Mouse (Mus musculus): ENCODE measurements around the gene Cenpo.
"Not testable (repeated sequence)": the region's sequence is repeated elsewhere in the genome, so short reads cannot be mapped to it uniquely, and the experiment has no call there.

The Cenpo gene

DNA sequence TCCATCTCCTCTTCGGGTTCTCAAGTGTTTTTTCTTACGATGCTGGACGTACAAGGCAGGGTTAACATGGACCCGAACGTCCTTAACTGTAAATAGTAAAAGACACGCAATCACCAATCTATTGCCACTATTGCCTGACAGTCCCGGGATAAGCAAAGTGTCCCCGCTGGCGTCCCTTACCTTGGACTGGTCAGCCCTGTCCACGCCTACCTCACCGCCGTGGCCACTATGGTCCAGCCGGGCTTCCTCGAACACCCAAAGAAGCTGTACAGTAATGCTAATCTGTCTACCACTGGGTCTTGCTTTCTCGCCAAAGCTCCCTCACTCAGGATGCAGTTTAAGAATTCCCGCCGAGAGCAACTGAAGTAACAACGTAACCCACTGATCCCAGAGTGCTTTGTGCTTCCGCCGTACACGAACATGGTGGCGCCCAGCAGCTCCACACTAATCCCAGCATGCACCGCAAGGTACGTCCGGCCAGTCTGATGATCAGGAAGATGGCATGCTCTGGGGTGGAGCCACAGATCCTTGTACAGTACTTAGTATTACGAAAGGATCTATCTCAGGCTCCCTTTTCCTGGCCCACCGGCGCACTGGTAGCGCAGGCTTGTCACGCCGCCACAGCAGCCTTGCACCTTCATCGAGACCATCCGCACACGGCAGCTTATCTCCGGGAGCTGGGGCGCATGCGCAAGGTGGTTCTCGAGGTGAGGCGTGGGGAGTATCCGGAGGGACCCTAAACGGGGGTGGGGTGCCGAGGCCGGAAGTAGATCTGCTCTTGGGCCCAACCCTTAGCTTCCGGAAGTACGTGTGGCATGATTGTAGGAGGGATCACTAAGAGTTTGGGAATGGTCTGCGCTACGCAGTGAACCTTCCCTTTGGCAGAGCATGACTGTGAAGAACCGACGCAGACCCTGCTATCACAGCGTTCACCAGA, at the start of gene Cenpo, which contains the start of gene Ptrhd1:
TSS of gene Cenpo (minus strand) at position 723 of the 937 bp plus-strand sequence.
TSS of gene Ptrhd1 (plus strand) at position 456 of the 937 bp plus-strand sequence.
- peak; percentile 96 to 97 for DNase-seq

DNA sequence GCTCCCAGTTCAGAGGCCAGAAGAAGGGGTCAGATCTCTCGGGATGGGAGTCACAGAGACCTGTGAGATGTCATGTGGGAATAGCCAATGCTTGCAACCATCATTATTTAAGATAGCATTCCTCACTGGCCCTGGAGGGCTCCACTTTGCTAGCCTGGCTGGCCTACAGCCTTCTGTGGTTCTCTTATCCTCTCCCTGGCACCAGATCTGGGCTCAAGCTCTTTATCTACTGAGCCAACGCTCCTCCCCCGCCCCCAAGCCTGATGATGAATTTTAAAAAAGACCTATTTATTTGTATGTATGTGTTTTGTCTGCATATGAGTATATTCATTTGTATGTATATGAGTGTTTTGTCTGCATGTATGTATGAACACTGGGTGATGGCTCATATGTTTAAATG, 45.8 kb upstream of the Cenpo start:
- DNase-seq: no peak

GRCm38 (mm10) chr12:4278978-4279755, 45.1 kb upstream of the Cenpo start:
- no peak for DNase-seq

DNA sequence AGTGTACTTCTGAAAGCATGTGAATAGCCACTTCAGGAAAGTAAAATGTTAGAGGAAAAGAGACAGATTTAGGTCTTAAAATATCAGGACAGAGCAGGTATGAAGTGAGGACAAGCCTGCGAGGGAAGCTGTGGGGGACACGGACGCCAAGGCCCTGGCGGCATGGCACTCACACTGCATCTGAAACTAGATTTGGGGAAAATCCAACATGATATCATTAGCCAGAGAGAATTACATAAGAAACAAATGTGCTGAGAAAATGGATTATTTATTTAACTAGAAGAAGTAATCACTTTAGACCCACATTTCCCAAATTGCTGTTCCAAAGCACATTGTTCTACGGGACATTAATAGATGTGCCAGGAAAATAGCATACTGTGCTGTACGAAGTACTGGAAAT, 37.0 kb upstream of the Cenpo start:
- DNase-seq: no peak

DNA sequence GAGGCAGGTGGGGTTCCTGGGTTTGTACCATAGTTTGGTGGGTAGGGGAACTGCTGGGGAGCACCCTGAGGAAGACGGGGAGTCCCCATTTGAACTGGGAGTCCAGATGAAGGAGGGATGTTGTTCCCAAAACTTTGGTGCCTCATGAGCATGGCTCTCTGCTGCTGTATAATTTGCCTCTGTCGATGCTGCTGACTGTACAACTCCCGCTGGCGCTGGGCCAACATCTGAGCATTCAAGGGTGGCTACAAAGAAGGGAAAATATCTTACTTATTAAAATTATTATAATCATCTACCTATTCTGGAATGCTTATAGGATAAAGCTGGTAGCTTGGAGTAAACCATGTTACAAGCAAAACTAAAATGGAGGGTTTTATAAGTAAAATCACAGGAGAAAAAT, 33.7 kb upstream of the Cenpo start:
- DNase-seq: no peak

GRCm38 (mm10) chr12:4252742-4253655, 18.9 kb upstream of the Cenpo start:
- no peak for DNase-seq

DNA sequence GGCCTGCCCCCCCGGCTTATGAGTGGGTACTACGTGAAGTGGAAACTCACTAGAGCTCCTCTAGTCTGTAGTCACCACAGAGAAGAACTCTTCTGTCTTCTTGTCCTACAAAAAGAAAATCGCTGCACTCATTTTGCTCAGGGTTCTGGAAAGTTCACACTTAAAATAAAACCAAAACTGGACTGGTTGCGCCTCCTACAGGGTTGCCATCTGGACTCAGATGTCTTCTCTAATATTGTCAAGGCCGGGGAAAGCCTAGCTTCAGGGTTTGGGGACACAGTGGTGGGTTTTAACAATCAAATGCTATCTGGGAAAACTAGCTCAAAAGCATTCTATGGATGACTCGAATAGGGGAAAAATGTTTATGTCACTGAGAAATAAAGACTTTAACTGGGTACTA, 15.7 kb upstream of the Cenpo start:
- no peak for DNase-seq

- DNase-seq: no peak
Observed at GRCm38 (mm10) chr12:4245742-4246141, 11.6 kb upstream of the Cenpo start.

- no peak for DNase-seq
Observed at GRCm38 (mm10) chr12:4243805-4244204, 9.7 kb upstream of the Cenpo start.

DNA sequence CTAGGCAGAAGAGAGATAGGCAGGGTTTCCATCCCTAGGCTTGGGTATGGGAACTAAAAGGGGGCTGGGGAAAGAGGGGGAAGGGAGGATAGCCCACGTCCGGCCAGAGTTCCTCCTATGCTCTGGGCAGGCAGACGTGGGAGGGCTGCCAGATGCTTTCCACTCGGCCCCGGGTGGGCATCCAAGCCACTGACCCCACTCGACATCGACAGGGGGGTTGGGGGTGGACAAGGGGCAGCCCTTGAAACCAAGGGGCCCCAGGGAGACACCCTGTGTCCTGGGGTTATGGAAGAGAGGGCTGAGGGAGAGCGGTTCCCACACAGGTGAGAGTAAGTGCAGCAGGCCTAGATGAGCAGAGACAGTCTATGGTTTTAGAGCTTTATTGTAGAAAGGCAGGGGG, 6.2 kb upstream of the Cenpo start:
- DNase-seq: not testable (repeated sequence)

- no peak for DNase-seq
Observed at GRCm38 (mm10) chr12:4237481-4237880, 3.4 kb upstream of the Cenpo start.

GRCm38 (mm10) chr12:4232777-4233176, 1.3 kb downstream of the Cenpo start:
- DNase-seq: no peak

- no peak for DNase-seq
Observed at GRCm38 (mm10) chr12:4230156-4230555, 3.9 kb downstream of the Cenpo start.

DNA sequence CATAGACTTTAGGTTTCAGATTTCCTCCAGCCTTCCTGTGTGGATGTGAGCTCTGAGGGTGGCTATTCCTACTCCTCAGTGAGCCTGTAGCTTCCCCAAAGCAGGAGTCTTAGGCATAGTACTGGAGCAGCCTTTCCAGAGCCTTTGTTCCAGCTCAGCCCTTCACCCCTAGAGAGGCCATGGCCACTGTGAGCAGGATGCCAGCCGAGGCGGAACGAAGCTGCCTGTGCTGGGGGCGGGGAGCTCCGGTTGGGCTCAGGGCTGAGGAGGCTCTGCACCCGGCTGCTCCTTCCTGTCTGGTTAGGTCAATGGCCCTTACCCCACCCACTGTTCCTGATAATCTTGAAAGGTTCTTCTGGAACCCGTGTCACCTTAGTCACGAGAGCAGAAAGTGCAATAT, 21.2 kb downstream of the Cenpo start:
- DNase-seq: peak in 1 of 2 experiments; percentile 23

GRCm38 (mm10) chr12:4211174-4211573, 22.9 kb downstream of the Cenpo start:
- peak in 1 of 2 experiments; percentile 40 for DNase-seq

- no peak for DNase-seq
Observed at GRCm38 (mm10) chr12:4209196-4209595, 24.9 kb downstream of the Cenpo start.

DNA sequence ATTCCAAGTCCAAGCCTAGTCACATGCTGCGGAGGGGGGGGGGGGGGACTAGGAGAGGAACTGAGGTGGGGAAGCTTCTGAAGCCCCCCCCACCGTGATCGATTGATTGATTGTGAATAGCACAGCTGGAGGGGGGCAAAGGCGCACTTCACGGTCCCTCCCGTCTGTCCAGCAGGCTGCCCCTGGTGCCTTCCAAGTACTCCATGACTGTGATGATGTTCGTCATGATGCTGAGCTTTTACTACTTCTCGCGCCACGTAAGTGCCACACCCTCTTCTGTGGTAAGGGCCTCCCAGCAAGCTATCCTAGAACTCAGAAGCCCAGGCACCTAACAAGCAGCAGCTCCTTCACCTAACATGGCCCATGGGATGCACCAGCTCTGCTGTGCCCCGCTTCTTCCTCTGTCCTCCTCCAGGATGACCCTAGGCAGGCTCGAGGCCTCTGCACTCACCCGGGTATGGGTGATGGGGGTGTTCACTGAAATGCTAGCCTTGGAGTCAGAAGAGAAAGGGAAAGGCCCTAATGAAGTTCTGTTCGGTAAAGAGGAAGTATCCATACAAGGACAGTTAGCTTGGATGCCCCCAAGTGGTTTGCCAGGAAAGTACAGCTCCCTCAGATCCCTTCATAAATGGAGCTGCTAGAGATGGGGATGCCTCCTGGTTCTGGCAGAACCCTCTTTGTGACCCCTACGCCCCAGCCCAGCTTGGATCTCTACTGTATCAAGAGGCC, 25.5 kb downstream of the Cenpo start:
- DNase-seq: peak; percentile 20 to 72

DNA sequence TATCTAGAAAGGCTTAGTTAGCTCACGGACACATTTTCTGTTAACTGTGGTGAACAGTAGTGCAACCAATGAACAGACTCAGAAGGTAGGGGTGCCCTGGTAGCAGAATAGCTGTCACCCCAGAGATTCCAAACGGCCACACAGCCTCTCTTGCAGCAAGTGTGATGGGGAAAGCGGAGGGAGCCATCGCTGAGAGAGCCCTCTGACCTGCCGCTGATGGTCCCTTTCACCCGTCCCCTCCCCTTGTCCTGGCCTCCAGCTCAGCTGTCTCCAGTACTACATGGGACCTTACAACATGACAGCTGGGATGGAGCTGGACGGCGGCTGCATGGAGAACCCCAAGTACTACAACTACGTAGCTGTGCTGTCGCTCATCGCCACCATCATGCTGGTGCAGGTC, 28.0 kb downstream of the Cenpo start:
- peak in 1 of 2 experiments; percentile 15 for DNase-seq

- DNase-seq: peak in 1 of 2 experiments; percentile 13
Observed at GRCm38 (mm10) chr12:4202206-4202605, 31.9 kb downstream of the Cenpo start.

DNA sequence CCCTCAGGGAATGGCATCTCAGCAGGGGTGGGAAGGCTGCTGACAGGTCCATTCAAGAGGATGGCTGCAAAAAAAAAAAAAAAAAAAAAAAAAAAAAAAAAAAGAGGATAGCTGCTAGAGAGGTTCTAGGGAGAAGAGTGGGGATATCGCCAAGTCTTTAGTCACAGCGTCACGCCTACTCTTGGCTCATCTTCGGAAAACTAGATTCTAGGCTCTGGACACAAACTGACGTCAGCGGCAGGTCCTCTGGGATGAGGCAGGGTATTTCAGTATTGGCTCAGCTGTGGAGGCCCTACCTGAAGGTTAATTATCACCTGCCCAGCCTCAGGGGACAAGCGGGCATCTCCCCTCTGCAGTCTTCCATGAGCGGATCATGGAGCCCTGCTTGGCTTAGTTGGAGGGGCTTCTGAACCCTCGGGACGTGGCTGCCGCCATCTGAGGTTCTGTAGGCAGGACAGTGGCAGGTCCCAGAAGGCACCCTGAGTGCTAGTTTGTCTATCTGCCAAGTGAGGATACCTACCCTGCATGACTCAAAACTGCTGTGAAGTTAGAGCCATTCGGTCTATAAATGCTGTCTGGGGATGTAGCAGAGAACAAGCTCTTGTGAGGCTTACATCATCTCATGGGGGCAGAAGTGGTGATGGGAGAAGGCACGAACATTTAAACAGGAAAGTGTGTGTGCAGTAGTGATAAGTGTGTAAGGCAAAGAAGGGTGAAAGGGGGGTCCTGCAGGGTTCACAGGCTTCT, 32.5 kb downstream of the Cenpo start:
- peak in 1 of 2 experiments; percentile 41 for DNase-seq

DNA sequence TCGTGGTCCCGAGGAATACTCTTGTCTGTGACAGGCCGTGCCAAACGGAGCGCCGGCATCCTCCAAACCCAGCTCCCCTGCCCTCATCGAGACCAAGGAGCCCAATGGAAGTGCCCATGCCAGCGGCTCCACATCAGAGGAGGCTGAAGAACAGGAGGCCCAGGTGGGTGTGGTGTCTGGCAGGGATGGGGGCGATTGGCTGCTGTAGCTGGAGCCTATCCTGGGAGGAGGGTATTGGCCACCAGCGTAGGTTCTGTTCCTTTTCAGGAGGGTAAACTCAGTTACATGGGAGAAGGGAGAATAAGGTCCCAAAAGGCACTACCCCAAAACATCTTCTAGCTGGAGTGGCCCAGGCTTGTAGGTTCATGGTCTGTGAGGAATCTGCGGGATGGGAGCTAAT, 34.8 kb downstream of the Cenpo start:
- DNase-seq: peak in 1 of 2 experiments; percentile 16

Measured in lung, postnatal 4 days (tissue).